Mouse (Mus musculus) MEL (cell line): ENCODE data around the gene Serpina3m.

Source experiments
- BHLHE40 ChIP-seq: IDR thresholded peaks from 2 replicates; pipeline ENCODE4 v1.6.1; 2012; ENCODE audit warnings: low read depth, mild to moderate bottlenecking, inconsistent platforms, low read length, improper control_type of control experiment, borderline replicate concordance
- CTCF ChIP-seq, 3 experiments: IDR thresholded peaks in 2 of 3; conservative IDR thresholded peaks in 1 of 3; 2 replicates each; pipeline ENCODE4 v1.5.1; 2011 to 2012; ENCODE audit warnings: low read length in 3 of 3, low read depth in 2 of 3, mild to moderate bottlenecking in 2 of 3, improper control_type of control experiment in 1 of 3, inconsistent platforms in 1 of 3, mixed read lengths in 1 of 3, moderate library complexity in 1 of 3; ENCODE audit not compliant: control insufficient read depth in 1 of 3, insufficient read depth in 1 of 3, poor library complexity in 1 of 3, severe bottlenecking in 1 of 3
- GATA1 ChIP-seq: IDR thresholded peaks from 2 replicates; pipeline ENCODE4 v1.6.1; 2011; ENCODE audit warnings: low read depth, low read length, improper control_type of control experiment
- ZKSCAN1 ChIP-seq: IDR thresholded peaks from 2 replicates; pipeline ENCODE4 v1.6.1; 2012; ENCODE audit warnings: low read depth, mild to moderate bottlenecking, inconsistent platforms, low read length, improper control_type of control experiment, moderate library complexity
- ZNF384 ChIP-seq: IDR thresholded peaks from 2 replicates; pipeline ENCODE4 v1.6.1; 2012; ENCODE audit warnings: low read depth, mild to moderate bottlenecking, inconsistent platforms, low read length, improper control_type of control experiment

DNA sequence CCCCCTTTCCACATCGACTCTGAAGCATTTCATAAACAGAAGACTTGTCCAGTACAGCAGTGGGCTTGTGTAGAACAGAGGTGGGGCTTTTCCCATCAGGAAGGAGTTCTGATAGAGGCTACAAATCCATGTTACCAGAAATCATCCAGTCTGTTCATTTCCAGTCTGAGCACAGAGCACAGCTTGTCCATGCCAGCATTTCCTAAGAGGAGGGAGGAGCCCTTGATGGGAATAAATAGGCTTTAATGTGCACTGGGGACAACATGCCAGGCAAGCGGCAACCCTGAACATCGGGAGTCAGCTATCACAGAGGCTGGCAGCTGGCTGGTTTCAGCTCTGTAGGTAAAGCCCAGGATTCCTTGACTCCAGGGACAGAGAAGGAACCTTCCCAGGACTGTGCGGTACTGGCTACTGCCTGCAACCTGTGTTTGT is 68.2 kb downstream of the Serpina3m start, which contains the start of gene Serpina3n:
- TF ChIP-seq GATA1 (no peak), BHLHE40 (no peak), ZKSCAN1 (no peak), CTCF (IDR thresholded peaks at IDR 0.05 in 2 of 3, conservative IDR thresholded peaks at IDR 0.05 in 1 of 3; ENCODE audit: control insufficient read depth in 1 of 3, insufficient read depth in 1 of 3, low read depth in 2 of 3, low read length in 3 of 3, poor library complexity in 1 of 3, severe bottlenecking in 1 of 3) (no peak), ZNF384 (no peak)
